Mouse (Mus musculus) myocyte (in vitro differentiated cells): ENCODE measurements around the gene Wsb1. TPM values are rescaled to one million over a fixed set of nuclear protein-coding genes. Genes with fewer than 3 reads are reported as not detected.

Experiments used
- H3K27me3 ChIP-seq: one replicate; pipeline ENCODE4 v1.6.1; 2011; ENCODE audit not compliant: control insufficient read depth, insufficient read depth, insufficient read length
- H3K36me3 ChIP-seq: one replicate; pipeline ENCODE4 v1.6.1; 2011; ENCODE audit not compliant: control insufficient read depth, insufficient read depth
- H3K4me2 ChIP-seq: one replicate; pipeline ENCODE4 v1.6.1; 2011; ENCODE audit warnings: low read depth, control low read depth
- H3K4me3 ChIP-seq: one replicate; pipeline ENCODE4 v1.5.1; 2011; ENCODE audit warnings: mild to moderate bottlenecking, control low read depth, moderate library complexity
- H3K79me2 ChIP-seq: one replicate; pipeline ENCODE4 v1.6.1; 2011; ENCODE audit not compliant: control insufficient read depth, insufficient read depth
- H3ac ChIP-seq: one replicate; pipeline ENCODE4 v1.6.1; 2011; ENCODE audit not compliant: control insufficient read depth, insufficient read length
- CEBPB ChIP-seq: IDR thresholded peaks from 2 replicates; pipeline ENCODE4 v1.6.1; 2011; ENCODE audit warnings: mild to moderate bottlenecking, moderate library complexity; ENCODE audit not compliant: poor library complexity, insufficient read depth, severe bottlenecking
- E2F4 ChIP-seq: IDR thresholded peaks from one replicate; pipeline ENCODE4 v1.6.1; 2011; ENCODE audit warnings: mild to moderate bottlenecking, control low read depth, moderate library complexity; ENCODE audit not compliant: insufficient read depth
- MAX ChIP-seq: IDR thresholded peaks from one replicate; pipeline ENCODE4 v1.6.1; 2011; ENCODE audit warnings: low read depth, mild to moderate bottlenecking, control low read depth
- MYOD1 ChIP-seq, 3 experiments: IDR thresholded peaks; one replicate each; pipeline ENCODE4 v1.6.1; 2011; ENCODE audit warnings: control low read depth in 2 of 3, low read depth in 2 of 3, mild to moderate bottlenecking in 2 of 3, moderate library complexity in 1 of 3; ENCODE audit not compliant: insufficient read length in 2 of 3, control insufficient read depth in 1 of 3
- MYOG ChIP-seq, 3 experiments: IDR thresholded peaks; one replicate each; pipeline ENCODE4 v1.6.1; 2011; ENCODE audit warnings: control low read depth in 2 of 3, low read depth in 2 of 3, mild to moderate bottlenecking in 2 of 3; ENCODE audit not compliant: insufficient read length in 2 of 3, control insufficient read depth in 1 of 3, insufficient read depth in 1 of 3
- POLR2A ChIP-seq: IDR thresholded peaks from one replicate; pipeline ENCODE4 v1.6.1; 2011; ENCODE audit warnings: low read depth, mild to moderate bottlenecking, control low read depth, moderate library complexity; ENCODE audit not compliant: insufficient read length
- POLR2AphosphoS2 ChIP-seq: IDR thresholded peaks from one replicate; pipeline ENCODE4 v1.6.1; 2011; ENCODE audit warnings: low read depth, control low read depth; ENCODE audit not compliant: insufficient read length
- REST ChIP-seq: IDR thresholded peaks from one replicate; pipeline ENCODE4 v1.6.1; 2011; ENCODE audit warnings: mild to moderate bottlenecking, control low read depth, moderate library complexity; ENCODE audit not compliant: insufficient read depth, insufficient read length
- SRF ChIP-seq: IDR thresholded peaks from one replicate; pipeline ENCODE4 v1.6.1; 2011; ENCODE audit warnings: low read depth; ENCODE audit not compliant: control insufficient read depth, insufficient read length
- TCF12 ChIP-seq: IDR thresholded peaks from one replicate; pipeline ENCODE4 v1.6.1; 2011; ENCODE audit warnings: mild to moderate bottlenecking, control low read depth; ENCODE audit not compliant: poor library complexity, insufficient read depth, severe bottlenecking
- TCF3 ChIP-seq: IDR thresholded peaks from one replicate; pipeline ENCODE4 v1.6.1; 2011; ENCODE audit warnings: low read depth, control low read depth; ENCODE audit not compliant: insufficient read length
- USF1 ChIP-seq: IDR thresholded peaks from one replicate; pipeline ENCODE4 v1.6.1; 2011; ENCODE audit warnings: low read depth, mild to moderate bottlenecking, control low read depth, moderate library complexity
- polyA plus RNA-seq: library from polyadenylated mRNA; unstranded; fragments of >200 nt; fragmentation: generic; extraction: Trizol; gene quantifications from one replicate; pipeline ENCODE4 v1.2.1, GENCODE M21; 2012; ENCODE audit warnings: missing spikeins

Gene Wsb1
- polyA plus RNA-seq, 1 experiment: 35.1 TPM

DNA sequence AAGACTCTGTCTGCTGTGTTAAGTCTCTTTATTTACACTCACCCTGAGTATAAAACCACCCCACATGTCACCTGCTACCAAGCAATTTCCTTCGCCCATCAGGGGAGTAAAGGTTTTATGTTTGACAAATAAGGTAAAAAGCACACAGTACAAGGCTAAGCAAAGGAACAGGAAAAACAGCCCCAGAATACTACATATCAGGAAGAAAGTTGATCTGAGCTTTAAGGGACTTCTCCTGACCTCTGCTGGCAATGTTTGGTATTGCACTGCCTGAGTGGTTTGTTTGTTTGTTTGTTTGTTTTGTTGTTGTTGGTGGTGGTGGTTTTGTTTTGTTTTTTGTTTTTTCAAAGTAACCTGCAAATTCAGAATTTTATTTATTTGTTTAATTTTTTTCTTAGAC is 41.7 kb upstream of the Wsb1 start:
- Histone ChIP-seq H3K27me3 (no peaks in the 10 kb centered on the region), H3K79me2 (no peaks in the 10 kb centered on the region), H3K36me3 (no peaks in the 10 kb centered on the region), H3ac (no peak overlapping the region), H3K4me2 (no peak overlapping the region), H3K4me3 (no peak overlapping the region)
- TF ChIP-seq POLR2AphosphoS2: no peak
- TF ChIP-seq CEBPB: no peak
- no peak for TF ChIP-seq TCF12
- no peak for TF ChIP-seq TCF3
- TF ChIP-seq MYOG (IDR thresholded peaks at IDR 0.05; ENCODE audit: control insufficient read depth in 1 of 3, insufficient read depth in 1 of 3, insufficient read length in 2 of 3, low read depth in 2 of 3): no peak
- TF ChIP-seq E2F4: no peak
- no peak for TF ChIP-seq SRF
- no peak for TF ChIP-seq MAX
- no peak for TF ChIP-seq POLR2A
- no peak for TF ChIP-seq REST
- no peak for TF ChIP-seq USF1
- no peak for TF ChIP-seq MYOD1 (IDR thresholded peaks at IDR 0.05; ENCODE audit: control insufficient read depth in 1 of 3, insufficient read length in 2 of 3, low read depth in 2 of 3)

DNA sequence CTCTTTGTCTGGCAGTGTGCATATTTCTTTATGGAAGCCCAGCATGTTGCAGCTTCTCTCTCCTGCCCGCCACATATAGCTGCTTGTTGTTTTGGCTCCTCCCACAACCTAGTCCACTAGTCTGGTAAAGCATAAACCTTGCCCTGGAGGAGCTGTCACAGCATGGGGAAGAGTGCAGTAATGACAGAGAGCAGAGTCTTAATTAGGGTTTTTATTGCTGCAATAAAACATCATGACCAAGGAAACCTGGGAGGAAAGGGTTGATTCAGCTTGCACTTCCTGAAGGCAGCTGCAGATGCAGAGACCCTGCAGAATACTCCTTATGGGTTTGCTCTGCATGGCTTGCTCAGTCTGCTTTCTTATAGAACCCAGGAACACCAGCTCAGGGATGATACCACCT is 39.5 kb upstream of the Wsb1 start:
- H3K4me3 ChIP-seq: no peak overlapping the region
- H3ac ChIP-seq: no peak overlapping the region
- no peaks in the 10 kb centered on the region for H3K36me3 ChIP-seq
- no peaks in the 10 kb centered on the region for H3K27me3 ChIP-seq
- TF ChIP-seq MYOD1 (IDR thresholded peaks at IDR 0.05; ENCODE audit: control insufficient read depth in 1 of 3, insufficient read length in 2 of 3, low read depth in 2 of 3): no peak
- TF ChIP-seq TCF12: no peak
- no peak for TF ChIP-seq TCF3
- TF ChIP-seq CEBPB: no peak
- no peak for TF ChIP-seq POLR2A
- no peak for TF ChIP-seq SRF
- TF ChIP-seq USF1: no peak
- TF ChIP-seq E2F4: no peak
- TF ChIP-seq POLR2AphosphoS2: no peak
- TF ChIP-seq MAX: no peak
- TF ChIP-seq MYOG (IDR thresholded peaks at IDR 0.05; ENCODE audit: control insufficient read depth in 1 of 3, insufficient read depth in 1 of 3, insufficient read length in 2 of 3, low read depth in 2 of 3): no peak
- no peaks in the 10 kb centered on the region for H3K79me2 ChIP-seq
- H3K4me2 ChIP-seq: no peak overlapping the region

DNA sequence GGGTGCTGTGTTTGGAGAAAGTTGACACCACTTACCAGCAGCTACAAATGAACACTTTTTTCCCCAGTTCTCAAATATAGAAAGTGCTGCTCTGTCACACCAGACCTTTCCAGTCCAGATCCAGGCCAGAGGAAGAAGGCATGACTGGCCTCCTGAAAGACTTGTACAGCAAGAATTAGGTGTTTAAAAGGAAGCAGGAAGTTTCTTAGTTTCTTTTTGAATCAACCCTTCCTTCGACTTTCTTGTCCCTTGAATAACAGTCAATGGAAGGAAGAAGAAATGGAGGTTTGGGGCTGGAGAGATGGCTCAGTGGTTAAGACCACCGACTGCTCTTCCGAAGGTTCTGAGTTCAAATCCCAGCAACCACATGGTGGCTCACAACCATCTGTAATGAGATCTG is 38.6 kb upstream of the Wsb1 start:
- TF ChIP-seq MYOD1 (IDR thresholded peaks at IDR 0.05; ENCODE audit: control insufficient read depth in 1 of 3, insufficient read length in 2 of 3, low read depth in 2 of 3) (no peak), MAX (no peak), TCF12 (no peak), TCF3 (no peak), REST (no peak), POLR2AphosphoS2 (no peak), USF1 (no peak), MYOG (IDR thresholded peaks at IDR 0.05; ENCODE audit: control insufficient read depth in 1 of 3, insufficient read depth in 1 of 3, insufficient read length in 2 of 3, low read depth in 2 of 3) (no peak), POLR2A (no peak), SRF (no peak), CEBPB (no peak), E2F4 (no peak)
- H3K4me2 ChIP-seq: no peak overlapping the region
- no peak overlapping the region for H3K4me3 ChIP-seq
- no peaks in the 10 kb centered on the region for H3K27me3 ChIP-seq
- H3K79me2 ChIP-seq: no peaks in the 10 kb centered on the region
- no peak overlapping the region for H3ac ChIP-seq
- no peaks in the 10 kb centered on the region for H3K36me3 ChIP-seq

- Histone ChIP-seq H3K4me3 (no peak overlapping the region), H3ac (no peak overlapping the region), H3K4me2 (no peak overlapping the region), H3K27me3 (no peaks in the 10 kb centered on the region), H3K79me2 (no peaks in the 10 kb centered on the region), H3K36me3 (no peaks in the 10 kb centered on the region)
- no peak for TF ChIP-seq POLR2A
- TF ChIP-seq MAX: no peak
- no peak for TF ChIP-seq MYOG (IDR thresholded peaks at IDR 0.05; ENCODE audit: control insufficient read depth in 1 of 3, insufficient read depth in 1 of 3, insufficient read length in 2 of 3, low read depth in 2 of 3)
- TF ChIP-seq TCF12: no peak
- no peak for TF ChIP-seq REST
- no peak for TF ChIP-seq TCF3
- no peak for TF ChIP-seq USF1
- TF ChIP-seq SRF: no peak
- TF ChIP-seq POLR2AphosphoS2: no peak
- TF ChIP-seq E2F4: no peak
- no peak for TF ChIP-seq CEBPB
- TF ChIP-seq MYOD1 (IDR thresholded peaks at IDR 0.05; ENCODE audit: control insufficient read depth in 1 of 3, insufficient read length in 2 of 3, low read depth in 2 of 3): no peak
Observed at GRCm38 (mm10) chr11:79292130-79292529, 37.7 kb upstream of the Wsb1 start.

DNA sequence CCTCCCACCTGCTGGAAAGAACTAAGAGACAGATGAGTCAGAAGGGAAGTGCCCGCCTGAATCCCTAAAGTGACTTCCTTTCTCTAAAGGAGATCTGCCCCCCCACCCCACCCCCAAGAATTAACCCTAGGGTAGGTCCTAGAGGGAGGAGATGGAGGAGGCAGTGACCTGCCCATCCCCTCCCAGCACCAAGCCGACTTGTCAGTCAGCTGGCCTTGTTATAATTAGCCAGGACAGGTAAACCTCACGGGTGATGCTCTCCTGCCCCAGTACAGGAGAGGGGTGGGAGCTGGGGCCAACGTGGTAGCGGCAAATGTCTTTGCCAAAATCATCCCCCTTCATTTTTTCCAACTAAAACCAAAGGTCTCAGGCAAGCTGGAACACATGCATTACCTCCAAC is 37.2 kb upstream of the Wsb1 start:
- Histone ChIP-seq H3ac (no peak overlapping the region), H3K4me3 (no peak overlapping the region), H3K79me2 (no peaks in the 10 kb centered on the region), H3K4me2 (no peak overlapping the region), H3K27me3 (no peaks in the 10 kb centered on the region), H3K36me3 (no peaks in the 10 kb centered on the region)
- no peak for TF ChIP-seq POLR2A
- no peak for TF ChIP-seq MYOG (IDR thresholded peaks at IDR 0.05; ENCODE audit: control insufficient read depth in 1 of 3, insufficient read depth in 1 of 3, insufficient read length in 2 of 3, low read depth in 2 of 3)
- no peak for TF ChIP-seq MYOD1 (IDR thresholded peaks at IDR 0.05; ENCODE audit: control insufficient read depth in 1 of 3, insufficient read length in 2 of 3, low read depth in 2 of 3)
- no peak for TF ChIP-seq TCF12
- no peak for TF ChIP-seq POLR2AphosphoS2
- TF ChIP-seq SRF: no peak
- no peak for TF ChIP-seq USF1
- no peak for TF ChIP-seq CEBPB
- TF ChIP-seq MAX: no peak
- no peak for TF ChIP-seq TCF3
- no peak for TF ChIP-seq E2F4
- no peak for TF ChIP-seq REST
